Mouse (Mus musculus) kidney, embryonic 15.5 days (tissue): ENCODE results near the gene B9d2. TPM values are rescaled to one million over a fixed set of nuclear protein-coding genes. Genes with fewer than 3 reads are reported as not detected.

Experiments
- ATAC-seq: fragments of 200-750 bp; cut with Nextera tagmentation; replicated peaks from 2 replicates; pipeline ENCODE4 v1.8.0; 2017; ENCODE audit warnings: moderate TSS enrichment; ENCODE audit not compliant: low FRiP score
- H3K27ac ChIP-seq: fragments of 300-500 bp; sonication (generic); 2 replicates; pipeline ENCODE4 v1.5.1; 2015; ENCODE audit warnings: mild to moderate bottlenecking, inconsistent platforms
- H3K27me3 ChIP-seq: fragments of 300-500 bp; sonication (generic); 2 replicates; pipeline ENCODE4 v1.6.1; 2015; ENCODE audit warnings: inconsistent platforms
- H3K36me3 ChIP-seq: fragments of 300-500 bp; sonication (generic); 2 replicates; pipeline ENCODE4 v1.6.1; 2015; ENCODE audit warnings: inconsistent platforms
- H3K4me1 ChIP-seq: fragments of 300-500 bp; sonication (generic); 2 replicates; pipeline ENCODE4 v1.6.1; 2015; ENCODE audit warnings: inconsistent platforms
- H3K4me2 ChIP-seq: fragments of 300-500 bp; sonication (generic); 2 replicates; pipeline ENCODE4 v1.6.1; 2015; ENCODE audit warnings: moderate library complexity, mild to moderate bottlenecking, inconsistent platforms
- H3K4me3 ChIP-seq: fragments of 300-500 bp; sonication (generic); replicated peaks from 2 replicates; pipeline ENCODE4 v1.5.1; 2015; ENCODE audit warnings: mild to moderate bottlenecking, inconsistent platforms
- H3K9ac ChIP-seq: fragments of 300-500 bp; sonication (generic); 2 replicates; pipeline ENCODE4 v1.6.1; 2015; ENCODE audit warnings: mild to moderate bottlenecking, inconsistent platforms
- H3K9me3 ChIP-seq: fragments of 300-500 bp; sonication (generic); replicated peaks from 2 replicates; pipeline ENCODE4 v1.6.1; 2016; ENCODE audit warnings: inconsistent platforms
- WGBS: fragments of 180-500 bp; shearing (Covaris S2); methylation state at CpG from one replicate; pipeline ENCODE4 v1.1.7; 2015; ENCODE audit warnings: mixed read lengths; 5-methylcytosine and 5-hydroxymethylcytosine counted together
- polyA plus RNA-seq: library from polyadenylated mRNA; unstranded; fragments of >200 nt; fragmentation: Nextera tagmentation; extraction: Ambion mirVana; gene quantifications from 2 replicates; pipeline ENCODE4 v1.2.1, GENCODE M21; 2015

Gene B9d2
- polyA plus RNA-seq, 1 experiment from 2014 or later = 32.3 TPM

GRCm38 (mm10) chr7:25688810-25689586 is 8.4 kb downstream of the B9d2 start:
- peak; percentile 66 for ATAC-seq
- H3K9ac ChIP-seq = peak overlapping the region; percentile 72
- peaks cover 44% of the 10 kb centered on the region for H3K4me1 ChIP-seq
- peak overlapping the region; percentile 72 for H3K4me2 ChIP-seq
- H3K36me3 ChIP-seq = no peaks in the 10 kb centered on the region
- no peaks in the 10 kb centered on the region for H3K9me3 ChIP-seq
- H3K27me3 ChIP-seq = peaks cover 32% of the 10 kb centered on the region
- peak overlapping the region; percentile 88 for H3K27ac ChIP-seq
- WGBS = under 1% methylated on average over 51 of the region's 52 CpGs
- peak overlapping the region; percentile 69 for H3K4me3 ChIP-seq

- Histone ChIP-seq H3K27me3 (peaks cover 32% of the 10 kb centered on the region), H3K4me3 (peak overlapping the region; percentile 69), H3K36me3 (no peaks in the 10 kb centered on the region), H3K9me3 (no peaks in the 10 kb centered on the region), H3K27ac (peak overlapping the region; percentile 88; the same call in 1 of the 2 replicates), H3K4me1 (peaks cover 44% of the 10 kb centered on the region), H3K4me2 (peak overlapping the region; percentile 72), H3K9ac (peak overlapping the region; percentile 72; the same call in 1 of the 2 replicates)
- ATAC-seq = no peak
- WGBS = 7% methylated on average over 12 of the region's 12 CpGs
These were observed 9.0 kb downstream of the B9d2 start for GRCm38 (mm10) chr7:25689603-25690021.

- Histone ChIP-seq H3K9me3 (no peaks in the 10 kb centered on the region), H3K4me1 (peaks cover 44% of the 10 kb centered on the region), H3K9ac (no peak overlapping the region), H3K4me2 (peak overlapping the region; percentile 72), H3K27me3 (peaks cover 32% of the 10 kb centered on the region), H3K27ac (0 out of 2 replicates have a peak overlapping the region, but pooled peaks have one; percentile 88), H3K36me3 (no peaks in the 10 kb centered on the region), H3K4me3 (peak overlapping the region; percentile 69)
- no peak for ATAC-seq
- 36% methylated on average over 5 of the region's 5 CpGs for WGBS
These were observed 9.5 kb downstream of the B9d2 start for GRCm38 (mm10) chr7:25690051-25690450.

GRCm38 (mm10) chr7:25694104-25694503 is 13.5 kb downstream of the B9d2 start:
- Histone ChIP-seq H3K4me3 (no peak overlapping the region), H3K27ac (no peak overlapping the region), H3K36me3 (peaks cover 19% of the 10 kb centered on the region; the same call in 1 of the 2 replicates), H3K9me3 (no peaks in the 10 kb centered on the region), H3K4me1 (peaks cover 11% of the 10 kb centered on the region), H3K4me2 (no peak overlapping the region), H3K9ac (no peak overlapping the region), H3K27me3 (peaks cover 9% of the 10 kb centered on the region)
- 68% methylated on average over 8 of the region's 8 CpGs for WGBS
- no peak for ATAC-seq

- no peak for ATAC-seq
- peaks cover 13% of the 10 kb centered on the region for H3K27me3 ChIP-seq
- 62% methylated on average over 13 of the region's 13 CpGs for WGBS
- H3K9ac ChIP-seq = no peak overlapping the region
- H3K4me1 ChIP-seq = peaks cover 15% of the 10 kb centered on the region
- H3K27ac ChIP-seq = no peak overlapping the region
- H3K36me3 ChIP-seq = peaks cover 36% of the 10 kb centered on the region
- H3K4me3 ChIP-seq = no peak overlapping the region
- peaks cover 2% of the 10 kb centered on the region; the same call in 1 of the 2 replicates for H3K9me3 ChIP-seq
- H3K4me2 ChIP-seq = no peak overlapping the region
These were observed 19.3 kb downstream of the B9d2 start for GRCm38 (mm10) chr7:25699851-25700250.

GRCm38 (mm10) chr7:25700732-25701131 is 20.2 kb downstream of the B9d2 start:
- Histone ChIP-seq H3K9me3 (peaks cover 2% of the 10 kb centered on the region; the same call in 1 of the 2 replicates), H3K27ac (no peak overlapping the region), H3K36me3 (peaks cover 30% of the 10 kb centered on the region), H3K4me3 (no peak overlapping the region), H3K4me2 (no peak overlapping the region), H3K9ac (no peak overlapping the region), H3K4me1 (peaks cover 24% of the 10 kb centered on the region), H3K27me3 (peaks cover 13% of the 10 kb centered on the region)
- WGBS = 75% methylated on average over 12 of the region's 12 CpGs
- ATAC-seq = no peak

- no peak overlapping the region for H3K27ac ChIP-seq
- H3K4me1 ChIP-seq = peaks cover 40% of the 10 kb centered on the region
- no peak overlapping the region for H3K9ac ChIP-seq
- no peak for ATAC-seq
- 97% methylated on average over 2 of the region's 2 CpGs for WGBS
- H3K4me2 ChIP-seq = no peak overlapping the region
- H3K36me3 ChIP-seq = peaks cover 23% of the 10 kb centered on the region
- peaks cover 2% of the 10 kb centered on the region; the same call in 1 of the 2 replicates for H3K9me3 ChIP-seq
- peaks cover 13% of the 10 kb centered on the region for H3K27me3 ChIP-seq
- no peak overlapping the region for H3K4me3 ChIP-seq
These were observed 21.8 kb downstream of the B9d2 start for GRCm38 (mm10) chr7:25702350-25702749.

GRCm38 (mm10) chr7:25703793-25704494 is 23.4 kb downstream of the B9d2 start:
- no peak; the same call in 1 of the 2 replicates for ATAC-seq
- H3K9me3 ChIP-seq = peaks cover 2% of the 10 kb centered on the region; the same call in 1 of the 2 replicates
- no peak overlapping the region for H3K4me3 ChIP-seq
- peaks cover 13% of the 10 kb centered on the region for H3K27me3 ChIP-seq
- peaks cover 51% of the 10 kb centered on the region for H3K4me1 ChIP-seq
- 31% methylated on average over 10 of the region's 10 CpGs for WGBS
- no peak overlapping the region for H3K27ac ChIP-seq
- H3K4me2 ChIP-seq = peak overlapping the region; percentile 58; the same call in 1 of the 2 replicates
- H3K36me3 ChIP-seq = peaks cover 17% of the 10 kb centered on the region
- H3K9ac ChIP-seq = no peak overlapping the region

GRCm38 (mm10) chr7:25704716-25705364 is 24.3 kb downstream of the B9d2 start:
- peak overlapping the region; percentile 27 for H3K4me3 ChIP-seq
- 0 out of 2 replicates have a peak, but pooled peaks have one; percentile 12 for ATAC-seq
- no peak overlapping the region for H3K27ac ChIP-seq
- WGBS = 14% methylated on average over 37 of the region's 37 CpGs
- peaks cover 15% of the 10 kb centered on the region for H3K36me3 ChIP-seq
- H3K4me1 ChIP-seq = peaks cover 55% of the 10 kb centered on the region
- H3K27me3 ChIP-seq = peaks cover 13% of the 10 kb centered on the region
- H3K9ac ChIP-seq = no peak overlapping the region
- peak overlapping the region; percentile 58 for H3K4me2 ChIP-seq
- H3K9me3 ChIP-seq = peaks cover 2% of the 10 kb centered on the region; the same call in 1 of the 2 replicates

GRCm38 (mm10) chr7:25705801-25706251 is 25.2 kb downstream of the B9d2 start:
- no peak overlapping the region for H3K4me3 ChIP-seq
- H3K9ac ChIP-seq = no peak overlapping the region
- peaks cover 64% of the 10 kb centered on the region for H3K4me1 ChIP-seq
- ATAC-seq = no peak
- H3K4me2 ChIP-seq = no peak overlapping the region
- peak overlapping the region; percentile 81 for H3K27ac ChIP-seq
- 54% methylated on average over 6 of the region's 6 CpGs for WGBS
- peaks cover 13% of the 10 kb centered on the region for H3K36me3 ChIP-seq
- H3K9me3 ChIP-seq = peaks cover under 1% of the 10 kb centered on the region; the same call in 1 of the 2 replicates
- H3K27me3 ChIP-seq = peaks cover 13% of the 10 kb centered on the region

GRCm38 (mm10) chr7:25706578-25707170 is 26.1 kb downstream of the B9d2 start:
- ATAC-seq = no peak
- Histone ChIP-seq H3K9ac (no peak overlapping the region), H3K36me3 (peaks cover 8% of the 10 kb centered on the region), H3K27me3 (peaks cover 13% of the 10 kb centered on the region), H3K27ac (peak overlapping the region; percentile 81), H3K9me3 (no peaks in the 10 kb centered on the region; the same call in 1 of the 2 replicates), H3K4me3 (no peak overlapping the region), H3K4me2 (no peak overlapping the region), H3K4me1 (peaks cover 72% of the 10 kb centered on the region)
- WGBS = 42% methylated on average over 7 of the region's 7 CpGs
